ENCODE assay signal across 9 mouse cellular contexts in the genomic region with DNA sequence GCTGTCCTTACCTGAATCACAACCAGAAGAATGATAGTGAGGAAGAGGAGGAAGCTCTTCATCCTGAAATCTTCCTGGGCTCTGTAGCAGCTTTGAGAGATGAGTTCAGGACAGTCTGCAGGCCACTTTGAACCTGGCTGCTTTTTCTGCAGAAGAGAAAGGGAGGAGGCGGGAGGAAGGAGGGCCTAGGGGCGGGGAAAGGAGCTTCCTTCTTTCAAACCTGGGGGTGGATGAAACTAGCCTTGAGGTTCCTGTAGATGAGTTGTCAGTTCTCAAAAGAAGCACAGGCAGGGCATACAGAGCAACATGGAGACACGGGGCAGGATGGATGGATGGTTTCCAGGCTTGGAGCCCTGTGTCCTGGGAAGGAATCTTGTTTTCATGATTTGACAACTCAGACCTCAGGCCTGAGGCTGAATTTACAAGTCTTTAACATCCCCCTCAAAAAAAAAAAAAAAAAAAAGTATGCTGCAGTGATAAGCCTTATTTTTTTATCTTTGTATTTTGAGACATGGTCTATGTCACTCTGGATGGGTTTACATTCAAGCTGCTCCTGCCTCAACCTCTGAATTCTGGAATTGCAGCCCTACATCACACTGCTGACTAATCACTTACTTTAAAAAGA. TPM values are rescaled to one million over a fixed set of nuclear protein-coding genes. Genes with fewer than 3 reads are reported as not detected.
DNase-seq lines count a peak whose midpoint lies in the region; ATAC-seq and TF ChIP-seq lines count a peak whose summit lies in the region.
"Had no signal": no experiment of that assay in that cellular context is flagged by ENCODE, and none has a peak within 500 bp of the region (broad histone marks: within the 10 kb centered on the region; RNA-seq: fewer than 3 reads in every experiment).

A gene (minus strand): TSS at position 160 of the 625 bp plus-strand sequence.

- H3K4me1 ChIP-seq in heart, embryonic 14.5 days (ENCODE audit: control insufficient read depth in 2 of 2, insufficient read depth in 2 of 2, low read length in 2 of 2) = peaks cover 0 to 3% of the 10 kb centered on the region in 2 experiments; a peak in 1 of 4 replicates
- no peaks in the 10 kb centered on the region for H3K4me1 ChIP-seq in lung, embryonic 16.5 days (replicated peaks; ENCODE audit: control insufficient read depth, insufficient read depth, low read length)
- H3K4me1 ChIP-seq in stomach, embryonic 15.5 days = no peaks in the 10 kb centered on the region
- H3K4me1 ChIP-seq in midbrain, embryonic 10.5 days = no peaks in the 10 kb centered on the region
- no peaks in the 10 kb centered on the region for H3K4me1 ChIP-seq in hindbrain, postnatal 0 days (ENCODE audit: insufficient read depth, low read length)
- H3K4me1 ChIP-seq in hindbrain, embryonic 16.5 days (ENCODE audit: control insufficient read depth, insufficient read depth, low read depth, low read length) = no peaks in the 10 kb centered on the region

- no peak for TF ChIP-seq CTCF in hindbrain, postnatal 0 days (IDR thresholded peaks at IDR 0.05; ENCODE audit: low read depth)

- H3K36me3 ChIP-seq in heart, embryonic 14.5 days (ENCODE audit: control insufficient read depth, insufficient read depth, low read length) = no peaks in the 10 kb centered on the region
- no peaks in the 10 kb centered on the region for H3K36me3 ChIP-seq in lung, embryonic 16.5 days (ENCODE audit: control insufficient read depth, insufficient read depth, low read length)
- no peaks in the 10 kb centered on the region for H3K36me3 ChIP-seq in stomach, embryonic 15.5 days
- no peaks in the 10 kb centered on the region for H3K36me3 ChIP-seq in midbrain, embryonic 10.5 days
- no peaks in the 10 kb centered on the region for H3K36me3 ChIP-seq in hindbrain, postnatal 0 days (ENCODE audit: insufficient read depth, low read length)
- H3K36me3 ChIP-seq in hindbrain, embryonic 16.5 days (ENCODE audit: control insufficient read depth, insufficient read depth, low read length) = no peaks in the 10 kb centered on the region

- DNase-seq in heart, postnatal 4 days = no peak
- DNase-seq in midbrain, embryonic 10.5 days (ENCODE audit: low spot score) = no peak
- no peak for DNase-seq in hindbrain, postnatal 0 days (ENCODE audit: low spot score)

- H3K27ac ChIP-seq in heart, embryonic 14.5 days (replicated peaks in 1 of 2; ENCODE audit: control insufficient read depth in 1 of 2, insufficient read depth in 1 of 2, low read depth in 2 of 2, low read length in 2 of 2) = no peak within 1 kb of the TSS
- no peak within 1 kb of the TSS for H3K27ac ChIP-seq in lung, embryonic 16.5 days (ENCODE audit: low read length)
- no peak within 1 kb of the TSS for H3K27ac ChIP-seq in stomach, embryonic 15.5 days
- H3K27ac ChIP-seq in midbrain, embryonic 10.5 days (replicated peaks) = no peak within 1 kb of the TSS
- H3K27ac ChIP-seq in hindbrain, postnatal 0 days = no peak within 1 kb of the TSS
- H3K27ac ChIP-seq in hindbrain, embryonic 16.5 days (ENCODE audit: low read depth, low read length) = no peak within 1 kb of the TSS

- WGBS in heart, embryonic 14.5 days = 65% methylated on average over 3 of the region's 3 CpGs
- 55% methylated on average over 3 of the region's 3 CpGs for WGBS in lung, embryonic 16.5 days
- WGBS in stomach, embryonic 15.5 days = 56% methylated on average over 3 of the region's 3 CpGs
- WGBS in midbrain, embryonic 10.5 days = 54% methylated on average over 3 of the region's 3 CpGs
- 54% methylated on average over 3 of the region's 3 CpGs for WGBS in hindbrain, postnatal 0 days
- 55% methylated on average over 3 of the region's 3 CpGs for WGBS in hindbrain, embryonic 16.5 days

- H3K4me2 ChIP-seq in heart, embryonic 14.5 days (ENCODE audit: low read length) = no peak within 1 kb of the TSS
- no peak within 1 kb of the TSS for H3K4me2 ChIP-seq in lung, embryonic 16.5 days (ENCODE audit: low read depth, low read length)
- no peak within 1 kb of the TSS for H3K4me2 ChIP-seq in stomach, embryonic 15.5 days
- H3K4me2 ChIP-seq in hindbrain, postnatal 0 days (ENCODE audit: low read depth, low read length) = no peak within 1 kb of the TSS
- H3K4me2 ChIP-seq in hindbrain, embryonic 16.5 days (ENCODE audit: low read length) = no peak within 1 kb of the TSS

- no peak within 1 kb of the TSS for H3K9ac ChIP-seq in heart, embryonic 14.5 days (ENCODE audit: low read length)
- no peak within 1 kb of the TSS for H3K9ac ChIP-seq in lung, embryonic 16.5 days (ENCODE audit: low read length)
- H3K9ac ChIP-seq in stomach, embryonic 15.5 days = no peak within 1 kb of the TSS
- H3K9ac ChIP-seq in hindbrain, postnatal 0 days (replicated peaks; ENCODE audit: low read length) = no peak within 1 kb of the TSS
- H3K9ac ChIP-seq in hindbrain, embryonic 16.5 days (ENCODE audit: low read depth, low read length) = no peak within 1 kb of the TSS

- no peaks in the 10 kb centered on the region for H3K27me3 ChIP-seq in heart, embryonic 14.5 days (ENCODE audit: control insufficient read depth, insufficient read depth, low read length)
- H3K27me3 ChIP-seq in lung, embryonic 16.5 days (ENCODE audit: control insufficient read depth, insufficient read depth, low read depth, low read length) = no peaks in the 10 kb centered on the region
- H3K27me3 ChIP-seq in stomach, embryonic 15.5 days (replicated peaks) = no peaks in the 10 kb centered on the region
- H3K27me3 ChIP-seq in midbrain, embryonic 10.5 days (ENCODE audit: low read depth, poor library complexity, severe bottlenecking) = no peaks in the 10 kb centered on the region
- H3K27me3 ChIP-seq in hindbrain, postnatal 0 days (ENCODE audit: insufficient read depth, low read length) = no peaks in the 10 kb centered on the region
- H3K27me3 ChIP-seq in hindbrain, embryonic 16.5 days (replicated peaks; ENCODE audit: control insufficient read depth, insufficient read depth, low read length) = no peaks in the 10 kb centered on the region

- no peak for ATAC-seq in heart, embryonic 14.5 days (ENCODE audit: insufficient number of reproducible peaks, insufficient read depth, low FRiP score, low read depth)
- peak; percentile 50 for ATAC-seq in common myeloid progenitor, adult 5-6 weeks (replicated peaks; ENCODE audit: low read depth, poor library complexity, severe bottlenecking)
- no peak for ATAC-seq in lung, embryonic 16.5 days (ENCODE audit: low read depth)
- no peak for ATAC-seq in stomach, embryonic 15.5 days (ENCODE audit: insufficient read depth, low FRiP score, low read depth)
- ATAC-seq in hindbrain, postnatal 0 days = no peak
- no peak for ATAC-seq in hindbrain, embryonic 16.5 days
- ATAC-seq: forebrain, embryonic 16.5 days had no signal

- H3K4me3 ChIP-seq in heart, embryonic 14.5 days (ENCODE audit: control insufficient read depth in 1 of 2, insufficient read depth in 1 of 2, low read depth in 1 of 2, low read length in 2 of 2) = no peak within 1 kb of the TSS
- no peak within 1 kb of the TSS for H3K4me3 ChIP-seq in lung, embryonic 16.5 days (ENCODE audit: low read length)
- H3K4me3 ChIP-seq in stomach, embryonic 15.5 days (replicated peaks) = no peak within 1 kb of the TSS
- no peak within 1 kb of the TSS for H3K4me3 ChIP-seq in midbrain, embryonic 10.5 days
- H3K4me3 ChIP-seq in hindbrain, postnatal 0 days (ENCODE audit: low read length) = no peak within 1 kb of the TSS
- H3K4me3 ChIP-seq in hindbrain, embryonic 16.5 days (ENCODE audit: low read length) = no peak within 1 kb of the TSS

- H3K9me3 ChIP-seq in heart, embryonic 14.5 days (ENCODE audit: control insufficient read depth, low read length) = no peaks in the 10 kb centered on the region
- H3K9me3 ChIP-seq in lung, embryonic 16.5 days (ENCODE audit: control insufficient read depth, low read length) = no peaks in the 10 kb centered on the region
- no peaks in the 10 kb centered on the region for H3K9me3 ChIP-seq in stomach, embryonic 15.5 days
- no peaks in the 10 kb centered on the region for H3K9me3 ChIP-seq in midbrain, embryonic 10.5 days (replicated peaks)
- H3K9me3 ChIP-seq in hindbrain, postnatal 0 days (ENCODE audit: low read length) = no peaks in the 10 kb centered on the region
- no peaks in the 10 kb centered on the region for H3K9me3 ChIP-seq in hindbrain, embryonic 16.5 days (ENCODE audit: control insufficient read depth, low read length)

RNA-seq across cellular contexts. Expression of the gene that starts here (rescaled TPM):
- 10.7 and 16.4 TPM in 2 replicates for polyA plus RNA-seq in heart, embryonic 14.5 days (2014; fragmentation: Nextera tagmentation; extraction: Ambion mirVana)
- 1 to 10 TPM; 4.3 to 5.6 TPM for total RNA-seq in heart, postnatal 4 days (2021)
- total RNA-seq in common myeloid progenitor, adult 5-6 weeks (2017) = 215 and 234 TPM in 2 replicates
- polyA plus RNA-seq in lung, embryonic 16.5 days (2015; fragmentation: Nextera tagmentation; extraction: Ambion mirVana) = 23.8 and 24.7 TPM in 2 replicates
- 34.8 and 39.7 TPM in 2 replicates for polyA plus RNA-seq in stomach, embryonic 15.5 days (2015; fragmentation: Nextera tagmentation; extraction: Ambion mirVana)
- polyA plus RNA-seq in midbrain, embryonic 10.5 days (2016; fragmentation: Nextera tagmentation; extraction: Ambion mirVana) = 5.1 TPM in 2 replicates
- total RNA-seq in hindbrain, postnatal 0 days (2014; rRNA removed) = not detected in 2 replicates
- polyA plus RNA-seq in hindbrain, postnatal 0 days (2015; fragmentation: Nextera tagmentation; extraction: Ambion mirVana) = 2.7 TPM in 2 replicates
- 1.5 and 1.8 TPM in 2 replicates for polyA plus RNA-seq in hindbrain, embryonic 16.5 days (2015; fragmentation: Nextera tagmentation; extraction: Ambion mirVana)

Comparison
In these comparisons a context has a peak if more than half of its experiments do, and no peak if none do; other contexts are left out.
1. RNA of the gene that starts here (total RNA-seq): 215 to 234 TPM in common myeloid progenitor, adult 5-6 weeks; 4.3 to 5.6 TPM in heart, postnatal 4 days and not detected in hindbrain, postnatal 0 days; every median in the first group is over 10 times any median in the second.